26 mouse cellular contexts compared by ENCODE assay signal in genomic region chr17:40208540-40208939, GRCm38 (mm10). TPM values are rescaled to one million over a fixed set of nuclear protein-coding genes. Genes with fewer than 3 reads are reported as not detected.
DNase-seq lines count a peak whose midpoint lies in the region; ATAC-seq lines count a peak whose summit lies in the region.
"Had no signal": no experiment of that assay in that cellular context is flagged by ENCODE, and none has a peak within 500 bp of the region (broad histone marks: within the 10 kb centered on the region; RNA-seq: fewer than 3 reads in every experiment).

Gene Pgk2 (minus strand): TSS chr17:40208640.

- no peak for ATAC-seq in CD4-positive, CD25-positive, alpha-beta regulatory T cell, adult 4 months
- ATAC-seq: forebrain, embryonic 14.5 days; forebrain, embryonic 16.5 days had no signal

- DNase-seq in ES-CJ7 (ENCODE audit: low read depth, low spot score) (peak; percentile 11), R1 (ENCODE audit: low read depth, low spot score) (peak; percentile 50)
- DNase-seq in testis, postnatal 14 days (ENCODE audit: low spot score) = peak; percentile 6
- DNase-seq in spleen, postnatal 4 days (ENCODE audit: low spot score in 2 of 2) = no peak
- DNase-seq: adrenal gland, adult 2 months; adrenal gland, postnatal 10 days; adrenal gland, postnatal 25 days; cerebellum, adult 11 months; cerebellum, adult 18-20 months; cerebellum, adult 8-10 months; cerebellum, adult 9-11 months; cerebellum, postnatal 14 days; cerebellum, postnatal 36 days; embryo, embryonic 11 days had no signal

RNA-seq across cellular contexts. Expression of gene Pgk2, which starts in this region (rescaled TPM):
- polyA plus RNA-seq in CD4-positive, CD25-positive, alpha-beta regulatory T cell, adult 4 months (2017; shearing (Covaris generic)) = not detected
- polyA plus RNA-seq: adrenal gland, adult 2 months; brain, embryonic 14.5 days; C2C12; embryonic facial prominence, embryonic 11.5 days; embryonic facial prominence, embryonic 13.5 days; embryonic facial prominence, embryonic 15.5 days; erythroblast, embryonic 14.5 days; forebrain, embryonic 10.5 days; forebrain, embryonic 12.5 days; forebrain, embryonic 14.5 days; forebrain, embryonic 16.5 days; frontal cortex, adult 2 months had no signal

Comparison
In these comparisons a context has a peak if more than half of its experiments do, and no peak if none do; other contexts are left out.
1. DNase-seq: peak in ES-CJ7 (single experiment), R1 (single experiment) and testis, postnatal 14 days (single experiment); none in spleen, postnatal 4 days (0 of 2).